10 mouse cellular contexts compared by ENCODE assay signal in the genomic region with DNA sequence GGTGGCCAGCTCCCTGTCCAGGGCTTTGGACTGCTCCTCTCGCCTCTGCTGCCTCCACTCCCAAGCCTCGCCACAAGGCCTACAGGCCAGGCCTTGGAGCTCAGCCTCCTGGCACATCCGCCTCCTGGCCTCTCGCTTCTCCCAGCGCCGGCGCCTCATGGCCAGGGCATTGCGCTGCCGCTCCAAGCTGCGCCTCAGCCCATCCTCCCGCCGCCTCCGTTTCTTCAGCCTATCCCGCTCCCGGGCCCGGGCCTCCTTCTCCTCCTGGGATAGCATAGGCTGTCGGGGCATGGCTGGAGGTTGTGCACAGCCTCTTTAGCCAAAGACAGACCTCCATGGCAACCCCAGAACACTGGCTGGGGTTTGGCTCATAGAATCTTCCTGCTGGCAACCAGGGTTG. TPM values are rescaled to one million over a fixed set of nuclear protein-coding genes. Genes with fewer than 3 reads are reported as not detected.
DNase-seq lines count a peak whose midpoint lies in the region; ATAC-seq lines count a peak whose summit lies in the region.
"Had no signal": no experiment of that assay in that cellular context is flagged by ENCODE, and none has a peak within 500 bp of the region (broad histone marks: within the 10 kb centered on the region; RNA-seq: fewer than 3 reads in every experiment).

No protein-coding gene starts in this region.

- peak overlapping the region; percentile 46; the same call in 1 of the 2 replicates for H3K27ac ChIP-seq in neural tube, embryonic 11.5 days (ENCODE audit: low read depth, low read length)
- H3K27ac ChIP-seq in neural tube, embryonic 12.5 days, result 0 out of 2 replicates have a peak overlapping the region, but pooled peaks have one; percentile 42
- H3K27ac ChIP-seq: kidney, postnatal 0 days had no signal

- DNase-seq in neural tube, embryonic 11.5 days (ENCODE audit: low spot score), result no peak
- no peak for DNase-seq in neural tube, embryonic 10.5 days (ENCODE audit: extremely low spot score, low spot score)
- peak; percentile 73 for DNase-seq in cerebellum, adult 9-10 months
- peak; percentile 54 for DNase-seq in gastrocnemius, postnatal 14 days
- no peak for DNase-seq in layer of hippocampus, adult 18-20 months (ENCODE audit: low spot score in 2 of 2)
- no peak for DNase-seq in thymus, postnatal 0 days (ENCODE audit: low spot score)
- DNase-seq: lung, embryonic 14.5 days had no signal

- intact Hi-C loops in gastrocnemius, postnatal 14 days (cut with DNase I; ENCODE audit: low total_unique reads), result no loop called here

- no peak for ATAC-seq in neural tube, embryonic 11.5 days (ENCODE audit: insufficient read depth, low FRiP score, low TSS enrichment)
- ATAC-seq in neural tube, embryonic 12.5 days (ENCODE audit: low FRiP score, low read depth), result no peak
- no peak for ATAC-seq in erythroblast, adult 5-6 weeks (replicated peaks; ENCODE audit: low FRiP score, poor library complexity, severe bottlenecking)

- H3K4me2 ChIP-seq in neural tube, embryonic 11.5 days (ENCODE audit: low read depth), result no peak overlapping the region
- H3K4me2 ChIP-seq in neural tube, embryonic 12.5 days (replicated peaks), result peak overlapping the region; percentile 86
- H3K4me2 ChIP-seq: lung, embryonic 14.5 days had no signal

- no peaks in the 10 kb centered on the region for H3K9me3 ChIP-seq in neural tube, embryonic 11.5 days (ENCODE audit: control insufficient read depth, low read length)
- H3K9me3 ChIP-seq in neural tube, embryonic 12.5 days, result no peaks in the 10 kb centered on the region

- H3K9ac ChIP-seq in neural tube, embryonic 11.5 days (ENCODE audit: low read length), result no peak overlapping the region; the same call in 1 of the 2 replicates
- H3K9ac ChIP-seq in neural tube, embryonic 12.5 days, result peak overlapping the region; percentile 42; the same call in 1 of the 2 replicates
- H3K9ac ChIP-seq: lung, embryonic 14.5 days had no signal

- 99% methylated on average over 17 of the region's 17 CpGs for WGBS in neural tube, embryonic 11.5 days
- WGBS in neural tube, embryonic 12.5 days, result 91% methylated on average over 17 of the region's 17 CpGs

- peaks cover 18% of the 10 kb centered on the region for H3K36me3 ChIP-seq in neural tube, embryonic 11.5 days (ENCODE audit: control insufficient read depth, insufficient read depth, low read length)
- peaks cover 43% of the 10 kb centered on the region for H3K36me3 ChIP-seq in neural tube, embryonic 12.5 days

- no peak overlapping the region for H3K4me3 ChIP-seq in neural tube, embryonic 11.5 days (ENCODE audit: low read depth, low read length)
- H3K4me3 ChIP-seq in neural tube, embryonic 12.5 days, result no peak overlapping the region

- H3K4me1 ChIP-seq in neural tube, embryonic 11.5 days (ENCODE audit: control insufficient read depth, insufficient read depth, low read length), result peaks cover 15% of the 10 kb centered on the region; the same call in 1 of the 2 replicates
- H3K4me1 ChIP-seq in neural tube, embryonic 12.5 days, result peaks cover 37% of the 10 kb centered on the region

- H3K27me3 ChIP-seq in neural tube, embryonic 11.5 days (ENCODE audit: control insufficient read depth, insufficient read depth, low read length), result no peaks in the 10 kb centered on the region
- H3K27me3 ChIP-seq in neural tube, embryonic 12.5 days (replicated peaks), result no peaks in the 10 kb centered on the region

RNA-seq across cellular contexts. Expression of a gene that starts 13.7 kb away (rescaled TPM):
- 431 and 462 TPM in 2 replicates for polyA plus RNA-seq in neural tube, embryonic 11.5 days (2014; fragmentation: Nextera tagmentation; extraction: Ambion mirVana)
- 100 to 1,000 TPM in 1 of 2 experiments, 10 to 100 TPM in 1; 99.5 to 128 TPM for total RNA-seq in gastrocnemius, postnatal 14 days (2021)
- polyA plus RNA-seq in neural tube, embryonic 12.5 days (2016; fragmentation: Nextera tagmentation; extraction: Ambion mirVana), result 293 and 314 TPM in 2 replicates
- total RNA-seq in erythroblast, adult 5-6 weeks (2015; ENCODE audit: low replicate concordance), result 46.4 and 55.1 TPM in 2 replicates
- total RNA-seq in erythroblast, adult 5-6 weeks (2017; ENCODE audit: low replicate concordance), result 31.2 and 56.3 TPM in 2 replicates
- 10 to 100 TPM; 88.2 to 94.5 TPM for total RNA-seq in layer of hippocampus, adult 18-20 months (2021)
- polyA plus RNA-seq in thymus, postnatal 0 days (2015; fragmentation: Nextera tagmentation; extraction: Ambion mirVana), result 86.3 and 118 TPM in 2 replicates

RNA-seq across cellular contexts. Expression of a gene that starts 21.3 kb away (rescaled TPM):
- polyA plus RNA-seq in neural tube, embryonic 11.5 days (2014; fragmentation: Nextera tagmentation; extraction: Ambion mirVana), result 21.7 and 23.0 TPM in 2 replicates
- total RNA-seq in gastrocnemius, postnatal 14 days (2021), result 1 to 10 TPM; 6.9 to 8.6 TPM
- 21.2 and 22.9 TPM in 2 replicates for polyA plus RNA-seq in neural tube, embryonic 12.5 days (2016; fragmentation: Nextera tagmentation; extraction: Ambion mirVana)
- 2.3 and 2.9 TPM in 2 replicates for total RNA-seq in erythroblast, adult 5-6 weeks (2015; ENCODE audit: low replicate concordance)
- total RNA-seq in erythroblast, adult 5-6 weeks (2017; ENCODE audit: low replicate concordance), result 3.1 and 3.3 TPM in 2 replicates
- total RNA-seq in layer of hippocampus, adult 18-20 months (2021), result 10 to 100 TPM; 14.6 to 16.3 TPM
- 11.0 and 11.9 TPM in 2 replicates for polyA plus RNA-seq in thymus, postnatal 0 days (2015; fragmentation: Nextera tagmentation; extraction: Ambion mirVana)

RNA-seq across cellular contexts. Expression of a gene that starts 21.4 kb away (rescaled TPM):
- 16.5 and 17.3 TPM in 2 replicates for polyA plus RNA-seq in neural tube, embryonic 11.5 days (2014; fragmentation: Nextera tagmentation; extraction: Ambion mirVana)
- total RNA-seq in gastrocnemius, postnatal 14 days (2021), result 1 to 10 TPM; 2.6 to 2.9 TPM
- polyA plus RNA-seq in neural tube, embryonic 12.5 days (2016; fragmentation: Nextera tagmentation; extraction: Ambion mirVana), result 17.9 and 18.8 TPM in 2 replicates
- total RNA-seq in erythroblast, adult 5-6 weeks (2015; ENCODE audit: low replicate concordance), result 3.1 and 14.4 TPM in 2 replicates
- total RNA-seq in erythroblast, adult 5-6 weeks (2017; ENCODE audit: low replicate concordance), result 7.8 and 28.5 TPM in 2 replicates
- 10 to 100 TPM; 16.6 to 18.6 TPM for total RNA-seq in layer of hippocampus, adult 18-20 months (2021)
- polyA plus RNA-seq in thymus, postnatal 0 days (2015; fragmentation: Nextera tagmentation; extraction: Ambion mirVana), result 16.7 and 21.2 TPM in 2 replicates

Comparison
In these comparisons a context has a peak if more than half of its experiments do, and no peak if none do; other contexts are left out.
1. DNase-seq: peak in cerebellum, adult 9-10 months (single experiment) and gastrocnemius, postnatal 14 days (single experiment); none in neural tube, embryonic 11.5 days (single experiment), neural tube, embryonic 10.5 days (single experiment), layer of hippocampus, adult 18-20 months (0 of 2) and thymus, postnatal 0 days (single experiment).